Mouse (Mus musculus) kidney, postnatal 0 days (tissue): ENCODE data around the gene Enam. TPM values are rescaled to one million over a fixed set of nuclear protein-coding genes. Genes with fewer than 3 reads are reported as not detected.

Experiments
- ATAC-seq: fragments of 200-750 bp; cut with Nextera tagmentation; replicated peaks from 2 replicates; pipeline ENCODE4 v1.8.0; 2017; ENCODE audit warnings: low read depth, moderate number of reproducible peaks, moderate TSS enrichment, moderate library complexity; ENCODE audit not compliant: low FRiP score
- DNase-seq: peaks from one replicate; pipeline ENCODE4 v3.0.0-alpha.2; 2016; ENCODE audit warnings: low spot score
- H3K27ac ChIP-seq: fragments of 300-500 bp; sonication (generic); 2 replicates; pipeline ENCODE4 v1.5.1; 2014; ENCODE audit warnings: mild to moderate bottlenecking
- H3K27me3 ChIP-seq: fragments of 300-500 bp; sonication (generic); 2 replicates; pipeline ENCODE4 v1.6.1; 2014; ENCODE audit warnings: low read length, mixed read lengths; ENCODE audit not compliant: insufficient read depth
- H3K36me3 ChIP-seq: fragments of 300-500 bp; sonication (generic); 2 replicates; pipeline ENCODE4 v1.6.1; 2014; ENCODE audit warnings: low read length, mixed read lengths; ENCODE audit not compliant: insufficient read depth
- H3K4me1 ChIP-seq: fragments of 300-500 bp; sonication (generic); replicated peaks from 2 replicates; pipeline ENCODE4 v1.6.1; 2014; ENCODE audit warnings: antibody characterized with exemption, low read length, mixed read lengths; ENCODE audit not compliant: insufficient read depth
- H3K4me2 ChIP-seq: fragments of 300-500 bp; sonication (generic); 2 replicates; pipeline ENCODE4 v1.6.1; 2014; ENCODE audit warnings: mild to moderate bottlenecking, low read length, moderate library complexity, mixed read lengths
- H3K4me3 ChIP-seq: fragments of 300-500 bp; sonication (generic); replicated peaks from 2 replicates; pipeline ENCODE4 v1.5.1; 2014; ENCODE audit warnings: low read depth, low read length
- H3K9ac ChIP-seq: fragments of 300-500 bp; sonication (generic); 2 replicates; pipeline ENCODE4 v1.6.1; 2014; ENCODE audit warnings: low read depth, low read length
- H3K9me3 ChIP-seq: fragments of 300-500 bp; sonication (generic); replicated peaks from 2 replicates; pipeline ENCODE4 v1.6.1; 2016; ENCODE audit warnings: low read length, inconsistent platforms, mixed read lengths
- CTCF ChIP-seq: IDR thresholded peaks from 2 replicates; pipeline ENCODE4 v1.5.1; 2016; ENCODE audit warnings: antibody characterized with exemption, low read depth, mild to moderate bottlenecking, moderate library complexity
- WGBS: fragments of 180-500 bp; shearing (Covaris S2); extraction: QIAGEN DNeasy Blood & Tissue Kit; methylation state at CpG from one replicate; pipeline ENCODE4 v1.1.7; 2014; 5-methylcytosine and 5-hydroxymethylcytosine counted together
- polyA plus RNA-seq: library from polyadenylated mRNA; unstranded; fragments of >200 nt; fragmentation: Nextera tagmentation; extraction: Ambion mirVana; gene quantifications from 2 replicates; pipeline ENCODE4 v1.2.1, GENCODE M21; 2015

Gene Enam
- not detected in 2 replicates for polyA plus RNA-seq

DNA sequence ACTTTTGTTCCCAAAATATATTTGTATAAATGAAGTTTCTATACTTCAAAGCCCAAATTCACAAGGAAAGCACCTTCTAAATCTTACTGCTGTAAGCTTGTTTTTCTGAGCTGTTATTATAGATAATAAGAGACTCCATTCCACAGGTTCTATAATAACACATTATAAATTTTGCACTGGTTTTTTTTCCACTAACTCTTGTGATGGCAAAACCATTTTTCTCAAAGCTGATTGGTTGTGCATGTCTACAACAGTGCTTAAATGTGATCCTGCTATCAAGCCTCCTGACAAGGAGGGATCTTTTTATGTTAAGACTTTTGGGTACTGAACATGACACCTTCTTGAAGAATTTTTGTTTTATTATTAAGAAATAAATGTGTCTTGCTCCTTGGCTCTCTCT lies at the start of gene Enam:
TSS of gene Enam (plus strand) at position 301 of the 400 bp plus-strand sequence.
- Histone ChIP-seq H3K9me3 (no peaks in the 10 kb centered on the region), H3K27ac (no peak within 1 kb of the TSS), H3K27me3 (no peaks in the 10 kb centered on the region), H3K36me3 (no peaks in the 10 kb centered on the region), H3K4me2 (no peak within 1 kb of the TSS), H3K9ac (no peak within 1 kb of the TSS), H3K4me1 (no peaks in the 10 kb centered on the region), H3K4me3 (no peak within 1 kb of the TSS)
- no peak for TF ChIP-seq CTCF
- ATAC-seq (no peak), DNase-seq (no peak)

GRCm38 (mm10) chr5:88455691-88456090 lies 32.1 kb upstream of the Enam start, which contains the start of gene Ambn:
TSS of gene Ambn (plus strand) at chr5:88455991.
- Histone ChIP-seq H3K36me3 (no peaks in the 10 kb centered on the region), H3K9me3 (no peaks in the 10 kb centered on the region), H3K9ac (no peak within 1 kb of the TSS), H3K27ac (no peak within 1 kb of the TSS), H3K4me1 (no peaks in the 10 kb centered on the region), H3K27me3 (no peaks in the 10 kb centered on the region), H3K4me3 (no peak within 1 kb of the TSS), H3K4me2 (no peak within 1 kb of the TSS)
- ATAC-seq = no peak
- 82% methylated on average over 3 of the region's 3 CpGs for whole genome bisulfite sequencing
- DNase-seq = no peak
- no peak for TF ChIP-seq CTCF

GRCm38 (mm10) chr5:88467471-88467870 lies 20.3 kb upstream of the Enam start:
- no peak overlapping the region for H3K4me2 ChIP-seq
- no peaks in the 10 kb centered on the region for H3K4me1 ChIP-seq
- WGBS = 88% methylated on average over 2 of the region's 2 CpGs
- TF ChIP-seq CTCF = no peak
- DNase-seq = no peak
- H3K4me3 ChIP-seq = no peak overlapping the region
- H3K9me3 ChIP-seq = no peaks in the 10 kb centered on the region
- no peak overlapping the region for H3K27ac ChIP-seq
- ATAC-seq = no peak
- no peak overlapping the region for H3K9ac ChIP-seq
- no peaks in the 10 kb centered on the region for H3K27me3 ChIP-seq
- no peaks in the 10 kb centered on the region for H3K36me3 ChIP-seq

DNA sequence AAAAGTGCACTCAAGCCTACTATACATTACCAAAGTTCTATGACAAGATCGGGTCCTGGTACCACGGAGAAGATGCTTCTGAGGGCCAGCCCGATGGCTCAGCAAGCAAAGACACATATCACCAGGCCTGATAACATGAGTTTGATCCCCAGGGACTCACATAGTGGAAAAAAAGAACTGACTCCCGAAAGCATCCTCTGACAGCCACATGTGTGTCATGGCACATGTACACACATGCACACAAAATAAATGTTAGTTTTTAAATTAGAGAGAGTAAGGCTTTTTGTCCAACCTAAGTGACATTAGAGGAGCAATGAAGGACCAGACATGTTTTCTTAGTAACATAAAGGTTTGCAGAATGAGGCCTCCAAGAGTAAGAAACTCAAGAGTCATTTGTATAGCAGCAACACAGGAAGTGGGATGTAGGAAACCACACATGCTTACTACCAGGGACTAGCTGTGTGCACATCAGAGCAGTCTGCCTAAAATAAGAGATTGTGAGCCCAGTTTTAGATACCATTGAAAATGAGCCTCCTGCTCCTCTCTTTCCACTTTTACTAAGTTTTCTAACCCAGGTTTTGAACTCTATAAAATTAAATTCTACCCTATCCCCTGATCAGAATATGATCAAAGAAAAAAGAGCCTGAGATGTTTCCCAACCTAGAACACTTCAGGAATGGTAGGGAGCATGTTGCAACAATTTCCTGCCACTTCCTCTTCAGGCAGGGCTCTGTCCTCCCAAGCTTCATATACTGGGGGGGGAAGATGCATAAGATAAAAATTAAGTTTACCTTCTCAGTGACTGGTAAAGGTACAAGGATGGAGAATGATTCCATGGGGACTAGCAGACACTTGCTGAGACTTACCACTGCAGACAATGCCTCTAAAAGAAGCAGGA lies 18.7 kb upstream of the Enam start:
- H3K4me3 ChIP-seq = no peak overlapping the region
- DNase-seq (no peak), ATAC-seq (no peak)
- H3K9me3 ChIP-seq = no peaks in the 10 kb centered on the region
- WGBS = 84% methylated on average over 4 of the region's 4 CpGs
- H3K9ac ChIP-seq = no peak overlapping the region
- no peak overlapping the region for H3K27ac ChIP-seq
- no peaks in the 10 kb centered on the region for H3K36me3 ChIP-seq
- no peaks in the 10 kb centered on the region for H3K4me1 ChIP-seq
- no peak for TF ChIP-seq CTCF
- no peaks in the 10 kb centered on the region for H3K27me3 ChIP-seq
- no peak overlapping the region for H3K4me2 ChIP-seq

DNA sequence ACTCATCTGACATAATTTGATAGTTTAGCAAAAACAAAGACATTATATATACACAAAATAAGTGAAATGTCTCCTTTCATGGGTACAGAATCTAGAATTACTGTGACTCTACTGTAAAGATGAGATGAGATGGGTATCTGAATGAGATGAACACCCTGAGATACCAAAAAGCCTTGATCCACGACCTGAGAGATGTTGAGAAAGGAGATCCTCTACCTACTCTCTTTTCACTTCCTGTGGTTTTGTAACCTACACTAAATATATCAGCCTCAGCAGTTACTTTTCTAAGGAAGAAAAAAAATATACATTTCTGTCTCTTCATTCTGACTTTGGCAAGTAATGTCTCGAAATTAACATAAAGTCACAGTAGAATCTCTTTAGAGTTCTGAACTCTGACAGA lies 1.2 kb downstream of the Enam start:
- Histone ChIP-seq H3K4me1 (no peaks in the 10 kb centered on the region), H3K27me3 (no peaks in the 10 kb centered on the region), H3K4me2 (no peak overlapping the region), H3K4me3 (no peak overlapping the region), H3K36me3 (no peaks in the 10 kb centered on the region), H3K27ac (no peak overlapping the region), H3K9me3 (no peaks in the 10 kb centered on the region), H3K9ac (no peak overlapping the region)
- DNase-seq = no peak
- 67% methylated on average over 2 of the region's 2 CpGs for WGBS
- no peak for ATAC-seq
- no peak for TF ChIP-seq CTCF

GRCm38 (mm10) chr5:88491111-88491510 lies 3.3 kb downstream of the Enam start:
- Histone ChIP-seq H3K4me3 (no peak overlapping the region), H3K27me3 (no peaks in the 10 kb centered on the region), H3K9ac (no peak overlapping the region), H3K36me3 (no peaks in the 10 kb centered on the region), H3K27ac (no peak overlapping the region), H3K4me2 (no peak overlapping the region), H3K9me3 (no peaks in the 10 kb centered on the region), H3K4me1 (no peaks in the 10 kb centered on the region)
- ATAC-seq = no peak
- DNase-seq = no peak
- 84% methylated on average over 5 of the region's 5 CpGs for WGBS
- TF ChIP-seq CTCF = no peak
